Mouse (Mus musculus): ENCODE measurements around the gene Ints3. TPM values are rescaled to one million over a fixed set of nuclear protein-coding genes. Genes with fewer than 3 reads are reported as not detected.
A peak's percentile ranks its signal among the peaks of the same experiment; 100 is the strongest.

Gene Ints3
- polyA plus RNA-seq, 1 experiment from 2014 or later: 32.2 TPM

DNA sequence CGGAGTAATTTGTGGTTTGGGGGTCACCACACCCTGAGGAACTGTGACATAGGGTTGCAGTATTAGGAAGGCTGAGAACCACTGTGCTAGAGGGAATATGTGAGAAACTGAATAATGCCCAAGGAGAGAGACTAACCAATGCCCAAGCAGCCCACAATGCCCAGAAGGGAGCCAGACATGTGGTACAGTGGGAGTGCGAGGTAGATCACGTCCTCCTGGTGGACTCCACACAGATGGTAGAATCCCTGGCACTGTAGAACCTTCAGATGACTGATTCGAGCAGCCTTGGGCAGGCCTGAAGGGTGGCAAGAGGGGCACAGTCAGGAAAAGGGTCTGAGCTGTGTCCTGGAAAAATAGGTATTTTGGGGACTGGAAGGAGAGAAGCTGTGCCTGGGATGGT is 45.2 kb downstream of the Ints3 start:
- H3K4me1 ChIP-seq (replicated peaks; ENCODE audit: control insufficient read depth, insufficient read depth, low read length): peaks cover 30% of the 10 kb centered on the region
- ATAC-seq (ENCODE audit: low FRiP score) (no peak), DNase-seq (ENCODE audit: low spot score) (no peak)
- peak overlapping the region; percentile 85 for H3K4me2 ChIP-seq (replicated peaks)
- H3K9ac ChIP-seq: peak overlapping the region; percentile 92
- H3K9me3 ChIP-seq (ENCODE audit: control insufficient read depth, low read length): no peaks in the 10 kb centered on the region
- peak overlapping the region; percentile 68 for H3K4me3 ChIP-seq (replicated peaks; ENCODE audit: low read length)
- H3K27ac ChIP-seq: 0 out of 2 replicates have a peak overlapping the region, but pooled peaks have one; percentile 96
- no peaks in the 10 kb centered on the region for H3K27me3 ChIP-seq (ENCODE audit: control insufficient read depth, insufficient read depth, low read length)
- 71% methylated on average over 4 of the region's 4 CpGs for WGBS
- peaks cover 49% of the 10 kb centered on the region for H3K36me3 ChIP-seq (replicated peaks; ENCODE audit: control insufficient read depth, insufficient read depth)

DNA sequence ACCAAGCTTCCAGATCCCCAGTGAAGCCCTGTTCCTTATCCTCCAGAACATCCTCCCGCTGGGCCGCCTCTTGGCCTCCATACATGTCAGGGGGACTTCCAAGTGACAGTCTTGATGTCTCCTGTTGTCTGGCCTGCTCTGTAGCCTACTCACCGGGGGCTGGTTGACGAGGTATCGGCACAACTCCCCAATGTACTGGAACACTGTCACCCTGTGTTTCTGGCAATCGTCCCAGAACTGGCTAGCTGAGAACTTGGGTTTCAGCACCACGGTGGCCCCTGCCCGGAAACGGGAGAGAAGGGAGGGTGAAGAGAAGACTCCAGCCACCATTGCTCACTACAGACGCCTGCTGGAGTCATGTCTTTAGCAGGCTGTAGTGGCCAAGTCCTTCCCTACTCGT is 45.9 kb downstream of the Ints3 start:
- no peak for DNase-seq (ENCODE audit: low spot score)
- Histone ChIP-seq H3K27me3 (ENCODE audit: control insufficient read depth, insufficient read depth, low read length) (no peaks in the 10 kb centered on the region), H3K36me3 (replicated peaks; ENCODE audit: control insufficient read depth, insufficient read depth) (peaks cover 42% of the 10 kb centered on the region), H3K4me1 (replicated peaks; ENCODE audit: control insufficient read depth, insufficient read depth, low read length) (peaks cover 30% of the 10 kb centered on the region), H3K4me3 (replicated peaks; ENCODE audit: low read length) (peak overlapping the region; percentile 68), H3K27ac (0 out of 2 replicates have a peak overlapping the region, but pooled peaks have one; percentile 21), H3K4me2 (replicated peaks) (peak overlapping the region; percentile 85), H3K9me3 (ENCODE audit: control insufficient read depth, low read length) (no peaks in the 10 kb centered on the region), H3K9ac (peak overlapping the region; percentile 92)
- WGBS: 56% methylated on average over 11 of the region's 11 CpGs
- no peak for ATAC-seq (ENCODE audit: low FRiP score)

DNA sequence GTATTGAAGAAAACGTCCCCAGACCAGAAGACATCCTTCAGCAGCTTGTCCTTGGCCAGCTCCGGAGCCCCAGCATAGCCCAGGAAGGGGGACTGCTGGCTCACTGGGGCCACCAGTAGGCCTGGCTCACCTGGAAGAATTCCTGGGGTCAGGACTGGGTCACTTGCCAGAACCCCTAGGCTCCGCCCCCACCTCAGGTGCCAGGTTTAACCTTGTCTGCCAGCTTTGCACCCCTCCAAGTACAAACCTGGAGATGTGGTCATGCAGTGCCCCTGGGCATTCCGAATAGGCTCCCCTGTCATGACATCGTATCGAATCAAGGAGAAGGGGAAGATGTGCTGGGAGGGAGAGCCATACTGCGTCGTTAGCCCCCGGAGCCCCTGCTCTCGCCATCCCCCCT is 46.6 kb downstream of the Ints3 start:
- H3K4me1 ChIP-seq (replicated peaks; ENCODE audit: control insufficient read depth, insufficient read depth, low read length): peaks cover 30% of the 10 kb centered on the region
- H3K36me3 ChIP-seq (replicated peaks; ENCODE audit: control insufficient read depth, insufficient read depth): peaks cover 36% of the 10 kb centered on the region
- no peak for DNase-seq (ENCODE audit: low spot score)
- WGBS: 94% methylated on average over 10 of the region's 10 CpGs
- H3K9ac ChIP-seq: 0 out of 2 replicates have a peak overlapping the region, but pooled peaks have one; percentile 22
- no peaks in the 10 kb centered on the region for H3K9me3 ChIP-seq (ENCODE audit: control insufficient read depth, low read length)
- H3K27me3 ChIP-seq (ENCODE audit: control insufficient read depth, insufficient read depth, low read length): no peaks in the 10 kb centered on the region
- peak overlapping the region; percentile 85 for H3K4me2 ChIP-seq (replicated peaks)
- no peak overlapping the region for H3K4me3 ChIP-seq (replicated peaks; ENCODE audit: low read length)
- H3K27ac ChIP-seq: no peak overlapping the region
- no peak for ATAC-seq (ENCODE audit: low FRiP score)

DNA sequence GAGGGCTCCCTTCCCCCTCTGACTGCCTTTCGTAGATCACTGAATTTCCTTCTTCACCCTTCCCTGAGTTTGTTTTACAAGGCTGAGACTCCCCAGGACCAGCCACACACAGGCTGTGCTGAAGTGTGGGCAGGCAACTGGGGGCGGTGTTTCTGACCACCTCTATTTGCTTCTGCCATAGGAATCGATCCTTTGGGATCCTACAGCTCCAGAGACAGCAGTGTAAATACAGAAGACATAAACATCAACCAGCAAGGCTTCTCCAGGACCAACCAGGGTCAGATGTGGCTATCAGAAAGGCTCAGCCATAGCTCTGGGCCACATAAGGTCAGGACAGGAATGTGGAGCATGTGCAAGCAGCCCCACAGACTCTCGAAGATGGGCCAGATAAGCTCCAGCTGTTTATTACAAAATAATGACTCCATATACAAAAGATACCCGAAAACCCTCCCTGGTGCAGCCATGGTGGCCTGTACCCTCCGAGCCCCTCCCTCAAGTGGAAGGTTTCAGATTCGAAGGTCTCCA is 48.5 kb downstream of the Ints3 start:
- Histone ChIP-seq H3K4me1 (replicated peaks; ENCODE audit: control insufficient read depth, insufficient read depth, low read length) (peaks cover 20% of the 10 kb centered on the region), H3K27me3 (ENCODE audit: control insufficient read depth, insufficient read depth, low read length) (no peaks in the 10 kb centered on the region), H3K4me2 (replicated peaks) (no peak overlapping the region), H3K36me3 (replicated peaks; ENCODE audit: control insufficient read depth, insufficient read depth) (peaks cover 27% of the 10 kb centered on the region), H3K9ac (no peak overlapping the region), H3K4me3 (replicated peaks; ENCODE audit: low read length) (no peak overlapping the region), H3K27ac (no peak overlapping the region), H3K9me3 (ENCODE audit: control insufficient read depth, low read length) (no peaks in the 10 kb centered on the region)
- no peak for DNase-seq (ENCODE audit: low spot score)
- 76% methylated on average over 7 of the region's 7 CpGs for WGBS
- no peak for ATAC-seq (ENCODE audit: low FRiP score)

DNA sequence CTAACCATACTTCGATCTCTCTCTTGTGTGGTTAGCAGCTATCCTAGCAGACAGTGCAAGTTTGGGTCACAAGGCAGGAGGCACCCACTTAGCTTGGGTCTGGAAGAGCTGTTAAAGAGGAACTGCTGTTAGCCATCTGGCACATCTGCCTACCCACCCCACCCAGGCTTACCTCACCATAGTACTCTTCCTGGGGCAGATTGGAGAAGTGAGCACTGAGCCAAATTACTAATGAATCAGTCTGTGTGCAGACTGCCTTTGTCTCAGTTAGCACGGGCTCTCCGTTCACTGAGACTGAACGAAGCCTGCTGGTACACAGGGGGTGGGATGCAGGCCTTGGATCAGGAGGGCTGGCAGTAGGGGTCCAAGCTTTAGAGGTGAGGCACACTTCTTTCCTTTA is 49.7 kb downstream of the Ints3 start:
- no peak overlapping the region for H3K9ac ChIP-seq
- H3K27ac ChIP-seq: peak overlapping the region; percentile 49
- peaks cover 20% of the 10 kb centered on the region for H3K4me1 ChIP-seq (replicated peaks; ENCODE audit: control insufficient read depth, insufficient read depth, low read length)
- H3K27me3 ChIP-seq (ENCODE audit: control insufficient read depth, insufficient read depth, low read length): no peaks in the 10 kb centered on the region
- H3K9me3 ChIP-seq (ENCODE audit: control insufficient read depth, low read length): no peaks in the 10 kb centered on the region
- peaks cover 27% of the 10 kb centered on the region for H3K36me3 ChIP-seq (replicated peaks; ENCODE audit: control insufficient read depth, insufficient read depth)
- 0 out of 2 replicates have a peak, but pooled peaks have one; percentile 35 for ATAC-seq (ENCODE audit: low FRiP score)
- no peak overlapping the region for H3K4me2 ChIP-seq (replicated peaks)
- no peak overlapping the region for H3K4me3 ChIP-seq (replicated peaks; ENCODE audit: low read length)
- WGBS: 58% methylated on average over 4 of the region's 4 CpGs
- no peak for DNase-seq (ENCODE audit: low spot score)

DNA sequence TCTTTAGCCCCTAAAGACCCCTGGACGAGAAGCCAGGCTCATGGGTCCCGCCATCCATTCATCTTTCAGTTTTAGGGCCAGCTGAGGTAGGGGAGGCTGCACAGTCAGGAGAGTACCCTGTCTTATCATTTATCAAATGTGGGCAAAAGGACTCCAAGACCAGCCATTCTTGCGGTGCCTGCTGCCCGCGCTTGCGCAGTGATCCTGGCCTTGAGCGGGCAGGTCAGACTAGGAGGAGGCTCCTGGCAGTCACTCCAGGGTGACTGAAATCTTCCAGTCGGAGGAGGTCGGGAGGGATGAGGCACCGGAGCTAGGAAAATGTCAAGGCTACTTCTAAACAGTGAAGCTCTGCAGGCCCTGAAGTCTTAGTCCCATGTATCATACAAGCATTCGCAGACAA is 51.7 kb downstream of the Ints3 start:
- Histone ChIP-seq H3K9me3 (ENCODE audit: control insufficient read depth, low read length) (no peaks in the 10 kb centered on the region), H3K9ac (no peak overlapping the region), H3K27me3 (ENCODE audit: control insufficient read depth, insufficient read depth, low read length) (no peaks in the 10 kb centered on the region), H3K4me3 (replicated peaks; ENCODE audit: low read length) (no peak overlapping the region), H3K4me2 (replicated peaks) (no peak overlapping the region), H3K36me3 (replicated peaks; ENCODE audit: control insufficient read depth, insufficient read depth) (peaks cover 20% of the 10 kb centered on the region), H3K27ac (no peak overlapping the region), H3K4me1 (replicated peaks; ENCODE audit: control insufficient read depth, insufficient read depth, low read length) (peaks cover under 1% of the 10 kb centered on the region)
- DNase-seq (ENCODE audit: low spot score): no peak
- 74% methylated on average over 11 of the region's 11 CpGs for WGBS
- no peak for ATAC-seq (ENCODE audit: low FRiP score)

DNA sequence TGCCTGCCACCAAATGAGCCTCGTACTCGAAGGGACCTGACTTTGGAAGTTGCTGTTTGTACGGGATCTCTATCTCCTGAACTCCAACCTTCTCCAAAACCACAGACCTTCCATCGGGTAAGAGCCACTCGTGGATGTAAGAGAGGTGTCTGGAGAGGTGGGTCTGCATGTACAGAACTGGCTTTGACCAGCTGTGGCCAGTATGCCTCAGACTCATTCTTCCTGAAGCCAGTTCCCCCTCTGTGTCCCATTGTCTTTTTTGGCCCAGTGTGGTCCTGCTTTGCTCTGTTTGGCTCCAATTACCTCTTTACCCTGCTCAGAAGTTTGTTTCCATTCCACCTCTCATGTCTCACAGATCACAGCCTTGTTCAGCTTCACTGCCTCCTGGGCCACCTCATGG is 54.9 kb downstream of the Ints3 start:
- Histone ChIP-seq H3K9me3 (ENCODE audit: control insufficient read depth, low read length) (no peaks in the 10 kb centered on the region), H3K4me2 (replicated peaks) (no peak overlapping the region), H3K27ac (no peak overlapping the region), H3K27me3 (ENCODE audit: control insufficient read depth, insufficient read depth, low read length) (no peaks in the 10 kb centered on the region), H3K4me1 (replicated peaks; ENCODE audit: control insufficient read depth, insufficient read depth, low read length) (peaks cover 5% of the 10 kb centered on the region; the same call in 1 of the 2 replicates), H3K36me3 (replicated peaks; ENCODE audit: control insufficient read depth, insufficient read depth) (no peaks in the 10 kb centered on the region), H3K9ac (no peak overlapping the region), H3K4me3 (replicated peaks; ENCODE audit: low read length) (no peak overlapping the region)
- 81% methylated on average over 5 of the region's 5 CpGs for WGBS
- DNase-seq (ENCODE audit: low spot score): no peak
- no peak for ATAC-seq (ENCODE audit: low FRiP score)

DNA sequence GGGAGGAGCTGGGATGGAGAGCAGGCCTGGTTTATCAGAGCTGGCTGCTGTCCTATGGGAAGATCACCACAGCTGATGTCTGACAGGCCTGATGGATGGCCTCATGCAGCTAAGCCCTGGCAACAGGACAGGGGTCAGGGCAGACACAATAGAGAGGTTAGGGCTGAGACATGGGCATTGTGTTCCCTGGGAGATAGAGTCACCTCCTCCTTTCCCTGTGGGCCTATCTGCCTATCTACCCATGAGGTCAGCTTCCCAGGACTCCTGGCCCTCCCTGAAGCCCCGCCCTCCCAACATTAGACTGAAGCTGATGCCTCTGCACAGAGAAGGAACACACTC is 57.2 kb downstream of the Ints3 start:
- H3K4me2 ChIP-seq (replicated peaks): no peak overlapping the region
- 0 out of 2 replicates have a peak overlapping the region, but pooled peaks have one; percentile 17 for H3K27ac ChIP-seq
- DNase-seq (ENCODE audit: low spot score): no peak
- no peaks in the 10 kb centered on the region for H3K27me3 ChIP-seq (ENCODE audit: control insufficient read depth, insufficient read depth, low read length)
- no peaks in the 10 kb centered on the region for H3K36me3 ChIP-seq (replicated peaks; ENCODE audit: control insufficient read depth, insufficient read depth)
- no peaks in the 10 kb centered on the region for H3K9me3 ChIP-seq (ENCODE audit: control insufficient read depth, low read length)
- peaks cover 5% of the 10 kb centered on the region; the same call in 1 of the 2 replicates for H3K4me1 ChIP-seq (replicated peaks; ENCODE audit: control insufficient read depth, insufficient read depth, low read length)
- WGBS: 20% methylated on average over 1 of the region's 1 CpGs
- H3K9ac ChIP-seq: no peak overlapping the region; the same call in 1 of the 2 replicates
- no peak overlapping the region for H3K4me3 ChIP-seq (replicated peaks; ENCODE audit: low read length)
- peak; percentile 22; the same call in 1 of the 2 replicates for ATAC-seq (ENCODE audit: low FRiP score)

DNA sequence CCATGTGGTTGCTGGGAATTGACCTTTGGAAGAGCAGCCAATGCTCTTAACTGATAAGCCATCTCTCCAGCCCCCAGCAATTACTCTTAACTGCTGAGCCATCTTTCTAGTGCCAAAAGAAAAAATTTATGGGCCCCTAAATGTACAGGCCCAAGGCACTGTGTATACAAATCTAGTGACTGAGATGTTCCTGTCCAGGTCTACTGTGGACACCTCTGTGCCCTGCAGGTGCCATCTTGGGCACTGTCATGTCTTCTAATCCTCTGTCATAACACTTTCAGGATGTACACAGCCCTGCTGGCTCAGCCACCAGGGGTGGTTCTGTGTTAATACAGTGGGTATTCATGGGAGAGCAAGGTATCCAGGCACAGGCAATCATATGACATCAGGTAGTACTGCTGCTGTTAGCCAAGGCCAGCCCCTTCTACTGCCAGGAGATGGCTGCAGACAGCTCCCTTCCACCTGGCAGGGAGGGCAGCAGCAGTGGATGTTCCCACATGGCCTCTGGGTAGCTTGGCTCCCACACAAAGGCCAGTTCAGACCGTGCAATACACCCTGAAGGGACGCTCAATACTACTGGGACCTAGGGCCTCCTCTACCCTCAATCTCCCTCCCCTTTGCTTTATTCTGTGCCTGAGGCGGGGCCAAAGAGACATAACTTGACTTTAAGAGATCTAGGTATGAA is 57.7 kb downstream of the Ints3 start:
- Histone ChIP-seq H3K4me2 (replicated peaks) (no peak overlapping the region), H3K36me3 (replicated peaks; ENCODE audit: control insufficient read depth, insufficient read depth) (no peaks in the 10 kb centered on the region), H3K27ac (no peak overlapping the region), H3K4me1 (replicated peaks; ENCODE audit: control insufficient read depth, insufficient read depth, low read length) (peaks cover 5% of the 10 kb centered on the region; the same call in 1 of the 2 replicates), H3K27me3 (ENCODE audit: control insufficient read depth, insufficient read depth, low read length) (no peaks in the 10 kb centered on the region), H3K9me3 (ENCODE audit: control insufficient read depth, low read length) (no peaks in the 10 kb centered on the region), H3K4me3 (replicated peaks; ENCODE audit: low read length) (no peak overlapping the region), H3K9ac (no peak overlapping the region)
- 9% methylated on average over 3 of the region's 3 CpGs for WGBS
- ATAC-seq (ENCODE audit: low FRiP score) (0 out of 2 replicates have a peak, but pooled peaks have one; percentile 25), DNase-seq (ENCODE audit: low spot score) (no peak)
